Mouse (Mus musculus) myocyte (in vitro differentiated cells): ENCODE results near the gene Dus3l.

Source experiments
- CEBPB ChIP-seq: IDR thresholded peaks from 2 replicates; pipeline ENCODE4 v1.6.1; 2011; ENCODE audit warnings: mild to moderate bottlenecking, moderate library complexity; ENCODE audit not compliant: poor library complexity, insufficient read depth, severe bottlenecking
- E2F4 ChIP-seq: IDR thresholded peaks from one replicate; pipeline ENCODE4 v1.6.1; 2011; ENCODE audit warnings: mild to moderate bottlenecking, control low read depth, moderate library complexity; ENCODE audit not compliant: insufficient read depth
- MAX ChIP-seq: IDR thresholded peaks from one replicate; pipeline ENCODE4 v1.6.1; 2011; ENCODE audit warnings: low read depth, mild to moderate bottlenecking, control low read depth
- MYOD1 ChIP-seq, 3 experiments: IDR thresholded peaks; one replicate each; pipeline ENCODE4 v1.6.1; 2011; ENCODE audit warnings: control low read depth in 2 of 3, low read depth in 2 of 3, mild to moderate bottlenecking in 2 of 3, moderate library complexity in 1 of 3; ENCODE audit not compliant: insufficient read length in 2 of 3, control insufficient read depth in 1 of 3
- MYOG ChIP-seq, 3 experiments: IDR thresholded peaks; one replicate each; pipeline ENCODE4 v1.6.1; 2011; ENCODE audit warnings: control low read depth in 2 of 3, low read depth in 2 of 3, mild to moderate bottlenecking in 2 of 3; ENCODE audit not compliant: insufficient read length in 2 of 3, control insufficient read depth in 1 of 3, insufficient read depth in 1 of 3
- POLR2A ChIP-seq: IDR thresholded peaks from one replicate; pipeline ENCODE4 v1.6.1; 2011; ENCODE audit warnings: low read depth, mild to moderate bottlenecking, control low read depth, moderate library complexity; ENCODE audit not compliant: insufficient read length
- POLR2AphosphoS2 ChIP-seq: IDR thresholded peaks from one replicate; pipeline ENCODE4 v1.6.1; 2011; ENCODE audit warnings: low read depth, control low read depth; ENCODE audit not compliant: insufficient read length
- REST ChIP-seq: IDR thresholded peaks from one replicate; pipeline ENCODE4 v1.6.1; 2011; ENCODE audit warnings: mild to moderate bottlenecking, control low read depth, moderate library complexity; ENCODE audit not compliant: insufficient read depth, insufficient read length
- SRF ChIP-seq: IDR thresholded peaks from one replicate; pipeline ENCODE4 v1.6.1; 2011; ENCODE audit warnings: low read depth; ENCODE audit not compliant: control insufficient read depth, insufficient read length
- TCF12 ChIP-seq: IDR thresholded peaks from one replicate; pipeline ENCODE4 v1.6.1; 2011; ENCODE audit warnings: mild to moderate bottlenecking, control low read depth; ENCODE audit not compliant: poor library complexity, insufficient read depth, severe bottlenecking
- TCF3 ChIP-seq: IDR thresholded peaks from one replicate; pipeline ENCODE4 v1.6.1; 2011; ENCODE audit warnings: low read depth, control low read depth; ENCODE audit not compliant: insufficient read length
- USF1 ChIP-seq: IDR thresholded peaks from one replicate; pipeline ENCODE4 v1.6.1; 2011; ENCODE audit warnings: low read depth, mild to moderate bottlenecking, control low read depth, moderate library complexity

GRCm38 (mm10) chr17:56723419-56724161 is 41.0 kb upstream of the Dus3l start:
- TF ChIP-seq E2F4, result no peak
- TF ChIP-seq POLR2A, result no peak
- no peak for TF ChIP-seq TCF12
- no peak for TF ChIP-seq MAX
- no peak for TF ChIP-seq POLR2AphosphoS2
- TF ChIP-seq MYOG (IDR thresholded peaks at IDR 0.05; ENCODE audit: control insufficient read depth in 1 of 3, insufficient read depth in 1 of 3, insufficient read length in 2 of 3, low read depth in 2 of 3), result no peak
- no peak for TF ChIP-seq USF1
- TF ChIP-seq CEBPB, result no peak
- TF ChIP-seq MYOD1 (IDR thresholded peaks at IDR 0.05; ENCODE audit: control insufficient read depth in 1 of 3, insufficient read length in 2 of 3, low read depth in 2 of 3), result no peak
- no peak for TF ChIP-seq REST
- no peak for TF ChIP-seq SRF
- TF ChIP-seq TCF3, result no peak
